Mouse (Mus musculus): ENCODE data around the gene Ciz1.

GRCm38 (mm10) chr2:32376963-32377362 is 24.8 kb downstream of the Ciz1 start:
- TF ChIP-seq CTCF (IDR thresholded peaks at IDR 0.05; ENCODE audit: borderline replicate concordance, insufficient read depth, low read length) (no peak), POLR2A (IDR thresholded peaks at IDR 0.05; ENCODE audit: low read depth, low read length) (no peak)

Measured in embryonic fibroblast, embryonic 13.5 days (primary cell).